Mouse (Mus musculus): ENCODE results near the gene Anxa6. TPM values are rescaled to one million over a fixed set of nuclear protein-coding genes. Genes with fewer than 3 reads are reported as not detected.

The Anxa6 gene
- total and polyA plus RNA-seq, 2 experiments from 2014 or later = 71.3 to 86.0 TPM

DNA sequence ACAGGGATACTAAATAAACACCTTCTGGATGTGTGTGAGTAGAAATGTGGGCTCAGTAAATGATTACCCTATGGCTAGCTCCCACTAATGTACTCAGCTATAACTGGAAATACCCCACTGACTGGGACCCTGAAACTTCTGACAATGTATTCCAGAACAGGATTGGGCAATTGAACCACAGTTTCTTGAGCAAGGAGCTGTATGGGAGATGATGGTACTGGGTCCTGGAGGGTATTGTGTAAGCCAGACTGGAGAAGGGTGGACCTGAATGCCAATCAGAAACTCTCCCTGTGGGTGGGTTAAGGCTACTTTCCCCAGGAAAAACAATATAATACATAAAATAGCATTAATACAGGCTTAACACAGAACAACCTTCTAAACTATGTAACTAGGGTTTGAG is 43.3 kb downstream of the Anxa6 start:
- TF ChIP-seq CTCF (IDR thresholded peaks at IDR 0.05; ENCODE audit: low read depth) = no peak

DNA sequence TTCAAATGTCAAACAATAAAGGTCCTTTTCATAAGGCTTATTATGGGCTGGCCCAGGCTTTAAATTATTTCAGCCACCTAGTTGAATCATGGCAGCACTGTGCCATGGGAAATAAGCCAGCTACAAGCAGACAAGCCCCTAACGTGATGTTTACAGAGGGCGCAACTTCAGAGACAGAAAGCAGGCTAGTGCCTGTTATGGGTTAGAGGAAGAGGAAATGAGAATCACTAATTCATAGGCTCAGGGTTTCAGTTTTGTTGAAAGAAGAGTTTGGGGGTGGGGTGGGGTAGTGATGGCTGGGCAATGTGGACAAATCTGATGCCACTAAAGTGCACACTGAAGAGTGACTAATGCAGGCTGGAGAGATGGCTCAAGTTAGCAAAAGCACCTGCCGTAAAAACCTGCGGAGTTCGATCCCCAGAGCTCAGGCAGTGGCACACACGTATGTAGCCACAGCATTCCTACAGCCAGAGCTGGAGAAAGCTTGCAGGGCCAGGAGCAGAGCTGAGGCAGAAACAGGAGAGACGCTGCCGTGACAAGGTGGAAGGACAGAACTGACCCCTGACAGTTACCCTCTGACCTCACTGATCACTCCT is 44.4 kb downstream of the Anxa6 start:
- no peaks in the 10 kb centered on the region for H3K27me3 ChIP-seq (ENCODE audit: insufficient read depth, low read length)
- 73% methylated on average over 8 of the region's 8 CpGs for WGBS

More for the DNA sequence above, 43.3 kb downstream of the Anxa6 start:
- H3K4me3 ChIP-seq (ENCODE audit: low read length) = no peak overlapping the region
- no peak overlapping the region for H3K4me2 ChIP-seq (ENCODE audit: low read depth, low read length)
- no peaks in the 10 kb centered on the region for H3K4me1 ChIP-seq (ENCODE audit: insufficient read depth, low read length)
- ATAC-seq (no peak), DNase-seq (ENCODE audit: low spot score) (no peak)
- peaks cover 7% of the 10 kb centered on the region for H3K36me3 ChIP-seq (ENCODE audit: insufficient read depth, low read length)
- H3K27me3 ChIP-seq (ENCODE audit: insufficient read depth, low read length) = no peaks in the 10 kb centered on the region
- H3K9ac ChIP-seq (replicated peaks; ENCODE audit: low read length) = no peak overlapping the region
- no peaks in the 10 kb centered on the region for H3K9me3 ChIP-seq (ENCODE audit: low read length)
- no peak overlapping the region for H3K27ac ChIP-seq

DNA sequence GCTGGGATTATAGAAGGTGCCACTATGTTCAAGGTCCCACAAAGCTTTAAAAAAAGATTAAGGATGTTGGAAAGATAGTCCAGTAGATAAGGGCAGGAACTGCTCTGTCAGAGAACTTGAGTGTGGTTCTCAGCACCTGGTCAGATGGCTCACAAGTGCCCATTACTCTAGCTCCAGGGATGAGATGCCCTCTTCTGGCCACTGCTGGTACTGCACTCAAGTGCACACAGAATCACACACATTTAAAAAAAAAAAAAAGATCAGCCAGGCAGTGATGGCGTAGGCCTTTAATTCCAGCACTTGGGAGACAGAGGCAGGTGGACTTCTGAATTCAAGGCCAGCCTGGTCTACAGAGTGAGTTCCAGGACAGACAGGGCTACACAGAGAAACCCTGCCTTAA is 45.3 kb downstream of the Anxa6 start:
- Histone ChIP-seq H3K4me2 (ENCODE audit: low read depth, low read length) (no peak overlapping the region), H3K36me3 (ENCODE audit: insufficient read depth, low read length) (peaks cover 7% of the 10 kb centered on the region), H3K9me3 (ENCODE audit: low read length) (no peaks in the 10 kb centered on the region), H3K4me1 (ENCODE audit: insufficient read depth, low read length) (no peaks in the 10 kb centered on the region), H3K4me3 (ENCODE audit: low read length) (no peak overlapping the region), H3K27ac (no peak overlapping the region), H3K9ac (replicated peaks; ENCODE audit: low read length) (no peak overlapping the region), H3K27me3 (ENCODE audit: insufficient read depth, low read length) (no peaks in the 10 kb centered on the region)
- ATAC-seq (no peak), DNase-seq (ENCODE audit: low spot score) (peak; percentile 27)
- 81% methylated on average over 1 of the region's 1 CpGs for WGBS
- TF ChIP-seq CTCF (IDR thresholded peaks at IDR 0.05; ENCODE audit: low read depth) = peak; percentile 74

More for the DNA sequence above, 44.4 kb downstream of the Anxa6 start:
- ATAC-seq (no peak), DNase-seq (ENCODE audit: low spot score) (no peak)
- TF ChIP-seq CTCF (IDR thresholded peaks at IDR 0.05; ENCODE audit: low read depth) = no peak
- Histone ChIP-seq H3K9ac (replicated peaks; ENCODE audit: low read length) (no peak overlapping the region), H3K4me2 (ENCODE audit: low read depth, low read length) (no peak overlapping the region), H3K4me1 (ENCODE audit: insufficient read depth, low read length) (no peaks in the 10 kb centered on the region), H3K36me3 (ENCODE audit: insufficient read depth, low read length) (peaks cover 7% of the 10 kb centered on the region), H3K4me3 (ENCODE audit: low read length) (no peak overlapping the region), H3K9me3 (ENCODE audit: low read length) (no peaks in the 10 kb centered on the region), H3K27ac (no peak overlapping the region)

GRCm38 (mm10) chr11:54985086-54985485 is 48.2 kb downstream of the Anxa6 start:
- no peak for ATAC-seq
- Histone ChIP-seq H3K9ac (replicated peaks; ENCODE audit: low read length) (no peak overlapping the region), H3K27me3 (ENCODE audit: insufficient read depth, low read length) (no peaks in the 10 kb centered on the region), H3K36me3 (ENCODE audit: insufficient read depth, low read length) (peaks cover 2% of the 10 kb centered on the region; the same call in 1 of the 2 replicates), H3K4me1 (ENCODE audit: insufficient read depth, low read length) (no peaks in the 10 kb centered on the region), H3K4me2 (ENCODE audit: low read depth, low read length) (no peak overlapping the region), H3K9me3 (ENCODE audit: low read length) (no peaks in the 10 kb centered on the region), H3K27ac (no peak overlapping the region), H3K4me3 (ENCODE audit: low read length) (no peak overlapping the region)
- DNase-seq (ENCODE audit: low spot score) = no peak
- WGBS = 77% methylated on average over 3 of the region's 3 CpGs
- TF ChIP-seq CTCF (IDR thresholded peaks at IDR 0.05; ENCODE audit: low read depth) = no peak

DNA sequence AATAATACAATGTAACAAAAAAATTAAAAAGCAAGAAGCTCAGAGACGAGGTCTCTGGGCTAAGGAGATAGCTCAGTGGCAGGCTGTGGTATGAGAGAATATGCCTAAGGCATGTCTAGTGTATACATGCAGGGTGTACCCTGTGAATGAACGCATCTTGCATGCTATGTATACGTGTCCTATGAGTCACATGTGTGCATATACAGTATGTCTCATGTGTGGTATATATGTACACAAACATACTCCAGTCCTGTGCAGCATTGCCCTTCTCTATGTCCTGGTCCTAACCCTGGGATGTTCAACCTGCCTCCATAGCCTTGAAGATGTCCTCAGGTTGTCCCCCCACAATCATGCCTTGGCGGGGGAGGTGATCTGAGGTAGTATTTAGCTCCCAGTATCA is 48.7 kb downstream of the Anxa6 start:
- Histone ChIP-seq H3K27me3 (ENCODE audit: insufficient read depth, low read length) (no peaks in the 10 kb centered on the region), H3K9me3 (ENCODE audit: low read length) (no peaks in the 10 kb centered on the region), H3K36me3 (ENCODE audit: insufficient read depth, low read length) (peaks cover 2% of the 10 kb centered on the region; the same call in 1 of the 2 replicates), H3K4me1 (ENCODE audit: insufficient read depth, low read length) (no peaks in the 10 kb centered on the region), H3K27ac (no peak overlapping the region), H3K4me3 (ENCODE audit: low read length) (no peak overlapping the region), H3K4me2 (ENCODE audit: low read depth, low read length) (no peak overlapping the region), H3K9ac (replicated peaks; ENCODE audit: low read length) (no peak overlapping the region)
- TF ChIP-seq CTCF (IDR thresholded peaks at IDR 0.05; ENCODE audit: low read depth) = no peak
- peak; percentile 36; the same call in 1 of the 2 replicates for ATAC-seq
- DNase-seq (ENCODE audit: low spot score) = no peak
- WGBS = 64% methylated on average over 4 of the region's 4 CpGs

DNA sequence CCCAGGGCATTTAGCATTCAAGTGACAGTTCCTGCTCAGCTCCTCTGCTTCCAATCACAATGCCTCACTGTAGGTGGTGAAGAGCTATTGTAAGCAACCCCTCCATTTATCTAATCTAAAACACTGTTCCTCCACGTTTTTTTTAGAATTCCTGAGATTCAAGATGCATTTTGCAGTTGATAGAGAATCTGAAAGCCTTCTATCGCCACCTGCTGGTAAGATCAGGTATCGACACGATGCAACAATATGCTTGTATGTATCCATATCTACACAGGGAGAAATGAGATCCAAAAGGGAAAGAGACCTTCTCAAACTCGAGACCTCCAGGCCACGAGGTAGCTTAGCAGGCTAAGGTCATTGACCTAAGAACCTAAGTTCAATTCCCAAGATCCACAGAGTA is 49.2 kb downstream of the Anxa6 start:
- DNase-seq (ENCODE audit: low spot score) = peak; percentile 94
- no peaks in the 10 kb centered on the region for H3K4me1 ChIP-seq (ENCODE audit: insufficient read depth, low read length)
- H3K9ac ChIP-seq (replicated peaks; ENCODE audit: low read length) = no peak overlapping the region
- H3K9me3 ChIP-seq (ENCODE audit: low read length) = no peaks in the 10 kb centered on the region
- H3K36me3 ChIP-seq (ENCODE audit: insufficient read depth, low read length) = peaks cover 2% of the 10 kb centered on the region; the same call in 1 of the 2 replicates
- ATAC-seq = peak; percentile 18; the same call in 1 of the 2 replicates
- 1% methylated on average over 6 of the region's 6 CpGs for WGBS
- no peaks in the 10 kb centered on the region for H3K27me3 ChIP-seq (ENCODE audit: insufficient read depth, low read length)
- no peak overlapping the region for H3K27ac ChIP-seq
- TF ChIP-seq CTCF (IDR thresholded peaks at IDR 0.05; ENCODE audit: low read depth) = peak; percentile 93
- H3K4me2 ChIP-seq (ENCODE audit: low read depth, low read length) = no peak overlapping the region
- H3K4me3 ChIP-seq (ENCODE audit: low read length) = no peak overlapping the region

DNA sequence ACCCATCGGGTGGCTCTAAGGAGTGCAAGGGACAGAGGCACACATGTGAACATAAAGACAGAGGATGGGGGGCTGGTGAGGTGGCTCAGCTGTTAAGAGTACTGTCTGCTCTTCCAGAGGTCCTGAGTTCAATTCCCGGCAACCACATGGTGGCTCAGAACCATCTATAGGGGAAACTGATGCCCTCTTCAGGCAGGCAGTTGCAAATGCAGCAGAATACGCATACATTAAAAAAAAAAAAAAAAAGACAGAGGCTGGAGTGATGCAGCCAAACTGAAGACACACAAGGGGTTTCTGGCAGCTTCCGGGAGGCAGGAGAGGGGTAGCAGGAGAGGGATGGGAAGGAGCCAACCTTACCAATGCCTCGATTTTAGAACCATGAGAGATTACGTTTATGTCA is 50.7 kb downstream of the Anxa6 start:
- peak; percentile 32 for TF ChIP-seq CTCF (IDR thresholded peaks at IDR 0.05; ENCODE audit: low read depth)
- H3K27ac ChIP-seq = no peak overlapping the region
- H3K27me3 ChIP-seq (ENCODE audit: insufficient read depth, low read length) = no peaks in the 10 kb centered on the region
- H3K9me3 ChIP-seq (ENCODE audit: low read length) = no peaks in the 10 kb centered on the region
- no peak overlapping the region for H3K9ac ChIP-seq (replicated peaks; ENCODE audit: low read length)
- no peak overlapping the region for H3K4me3 ChIP-seq (ENCODE audit: low read length)
- no peaks in the 10 kb centered on the region for H3K4me1 ChIP-seq (ENCODE audit: insufficient read depth, low read length)
- no peak for DNase-seq (ENCODE audit: low spot score)
- no peak overlapping the region for H3K4me2 ChIP-seq (ENCODE audit: low read depth, low read length)
- WGBS = 84% methylated on average over 6 of the region's 6 CpGs
- peaks cover 5% of the 10 kb centered on the region; the same call in 1 of the 2 replicates for H3K36me3 ChIP-seq (ENCODE audit: insufficient read depth, low read length)
- no peak for ATAC-seq

Measured in hindbrain, postnatal 0 days (tissue).